Mouse (Mus musculus): Measurements from ENCODE around the gene Abca4. TPM values are rescaled to one million over a fixed set of nuclear protein-coding genes. Genes with fewer than 3 reads are reported as not detected.

Gene Abca4
- polyA plus RNA-seq, 1 experiment from 2014 or later, result 3.3 TPM

DNA sequence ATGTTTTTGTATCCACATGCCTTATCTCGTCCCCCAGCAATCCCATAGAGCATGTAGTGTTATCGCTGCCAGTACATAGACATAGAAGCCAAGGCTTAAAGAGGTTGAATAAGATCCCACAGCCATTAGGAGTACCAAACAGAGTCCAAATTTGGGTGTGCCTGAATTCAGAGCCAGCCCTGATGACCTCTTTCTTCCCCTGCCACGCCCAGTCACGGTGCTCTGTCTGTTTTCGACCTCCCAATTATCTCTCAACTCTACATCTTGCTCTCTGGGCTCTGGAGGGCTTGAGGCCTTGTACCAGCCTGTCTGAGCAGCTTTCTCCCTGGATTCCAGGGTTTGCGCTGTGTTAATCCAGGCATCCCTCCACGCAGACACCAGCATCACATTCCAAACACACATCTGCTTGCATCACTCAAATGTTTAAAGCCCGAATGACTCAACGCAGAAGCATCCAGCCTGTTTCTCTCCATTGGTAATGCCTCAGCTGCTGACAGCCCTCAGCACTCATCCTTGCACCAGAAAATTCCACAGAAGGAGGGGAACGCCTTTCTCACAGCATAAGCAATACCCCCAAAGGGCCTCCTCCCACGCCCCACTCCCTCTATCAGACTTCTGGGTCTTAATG, 43.9 kb downstream of the Abca4 start:
- no peak overlapping the region for H3K4me2 ChIP-seq
- no peak overlapping the region for H3K9ac ChIP-seq
- no peak for ATAC-seq (ENCODE audit: low FRiP score, low read depth)
- H3K27ac ChIP-seq (replicated peaks), result no peak overlapping the region
- H3K4me1 ChIP-seq (replicated peaks), result peaks cover 9% of the 10 kb centered on the region; the same call in 1 of the 2 replicates
- no peaks in the 10 kb centered on the region for H3K9me3 ChIP-seq
- H3K36me3 ChIP-seq, result no peaks in the 10 kb centered on the region
- no peaks in the 10 kb centered on the region for H3K27me3 ChIP-seq
- H3K4me3 ChIP-seq, result no peak overlapping the region
- WGBS, result 86% methylated on average over 11 of the region's 11 CpGs

DNA sequence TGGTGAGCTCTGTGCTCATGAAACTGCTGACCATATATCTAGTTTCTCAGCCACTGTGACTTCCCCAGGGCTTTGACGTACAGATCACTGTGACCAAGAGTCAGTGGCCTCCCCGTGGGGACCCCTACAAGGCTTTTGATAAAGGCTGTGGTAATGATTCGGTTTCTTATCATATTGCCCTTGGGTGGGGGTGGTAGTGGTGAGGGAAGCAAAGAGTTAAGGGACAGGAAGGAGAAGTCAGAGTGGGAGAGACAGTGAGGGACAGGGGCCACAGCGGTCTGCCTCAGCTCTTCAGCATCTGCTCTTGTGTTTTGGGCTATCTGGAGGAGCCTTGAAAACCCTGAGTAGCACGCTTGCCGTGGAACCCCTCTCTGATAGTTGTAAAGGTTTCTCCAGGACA, 46.1 kb downstream of the Abca4 start:
- Histone ChIP-seq H3K36me3 (no peaks in the 10 kb centered on the region), H3K9ac (no peak overlapping the region), H3K27ac (replicated peaks) (no peak overlapping the region), H3K4me1 (replicated peaks) (peaks cover 6% of the 10 kb centered on the region; the same call in 1 of the 2 replicates), H3K27me3 (no peaks in the 10 kb centered on the region), H3K4me3 (no peak overlapping the region), H3K4me2 (no peak overlapping the region), H3K9me3 (no peaks in the 10 kb centered on the region)
- no peak for ATAC-seq (ENCODE audit: low FRiP score, low read depth)
- 77% methylated on average over 6 of the region's 6 CpGs for WGBS

DNA sequence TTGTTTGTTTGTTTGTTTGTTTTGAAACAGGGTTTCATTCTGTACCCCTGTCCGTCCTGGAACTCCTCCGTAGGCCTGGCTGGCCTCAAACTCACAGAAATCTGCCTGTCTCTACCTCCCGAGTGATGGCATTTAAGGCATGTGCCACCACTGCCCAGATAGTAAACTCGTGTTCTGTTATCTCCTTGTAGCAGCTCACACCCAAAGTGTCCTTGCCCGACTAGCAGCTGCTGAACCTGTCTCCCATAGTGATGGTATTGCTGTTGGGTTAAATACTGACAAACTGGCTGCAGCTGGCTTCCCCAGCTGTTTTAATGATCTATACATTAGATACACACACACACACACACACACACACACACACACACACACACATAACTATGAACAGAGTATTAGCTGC, 55.5 kb downstream of the Abca4 start:
- Histone ChIP-seq H3K27ac (replicated peaks) (no peak overlapping the region), H3K9ac (no peak overlapping the region), H3K4me3 (no peak overlapping the region), H3K36me3 (no peaks in the 10 kb centered on the region), H3K27me3 (no peaks in the 10 kb centered on the region), H3K4me2 (no peak overlapping the region), H3K4me1 (replicated peaks) (peaks cover 16% of the 10 kb centered on the region; the same call in 1 of the 2 replicates), H3K9me3 (no peaks in the 10 kb centered on the region)
- WGBS, result 82% methylated on average over 5 of the region's 5 CpGs
- ATAC-seq (ENCODE audit: low FRiP score, low read depth), result no peak

DNA sequence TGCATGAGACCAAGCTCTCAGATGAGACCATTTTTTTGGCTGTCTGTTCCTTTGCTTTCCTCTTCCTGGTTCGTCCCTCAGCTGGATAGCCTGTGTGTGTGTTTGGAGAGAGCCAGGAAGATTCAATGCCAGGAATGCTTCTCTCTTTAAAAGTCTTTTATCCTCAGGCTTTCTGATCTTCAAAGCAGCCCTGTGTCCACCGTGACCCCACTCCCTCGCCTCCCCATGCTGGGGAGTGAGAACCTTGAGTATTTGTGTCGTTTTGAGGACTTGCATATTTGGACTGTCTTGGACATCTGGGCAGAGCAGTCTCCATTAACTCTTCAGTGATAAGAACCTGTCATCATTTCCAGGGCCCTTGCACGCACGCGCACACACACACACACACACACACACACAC, 57.8 kb downstream of the Abca4 start:
- H3K27ac ChIP-seq (replicated peaks), result no peak overlapping the region
- WGBS, result 64% methylated on average over 7 of the region's 7 CpGs
- H3K4me3 ChIP-seq, result no peak overlapping the region
- H3K4me1 ChIP-seq (replicated peaks), result peaks cover 5% of the 10 kb centered on the region; the same call in 1 of the 2 replicates
- ATAC-seq (ENCODE audit: low FRiP score, low read depth), result no peak
- H3K9ac ChIP-seq, result no peak overlapping the region
- no peaks in the 10 kb centered on the region for H3K27me3 ChIP-seq
- no peak overlapping the region for H3K4me2 ChIP-seq
- H3K9me3 ChIP-seq, result no peaks in the 10 kb centered on the region
- H3K36me3 ChIP-seq, result no peaks in the 10 kb centered on the region

DNA sequence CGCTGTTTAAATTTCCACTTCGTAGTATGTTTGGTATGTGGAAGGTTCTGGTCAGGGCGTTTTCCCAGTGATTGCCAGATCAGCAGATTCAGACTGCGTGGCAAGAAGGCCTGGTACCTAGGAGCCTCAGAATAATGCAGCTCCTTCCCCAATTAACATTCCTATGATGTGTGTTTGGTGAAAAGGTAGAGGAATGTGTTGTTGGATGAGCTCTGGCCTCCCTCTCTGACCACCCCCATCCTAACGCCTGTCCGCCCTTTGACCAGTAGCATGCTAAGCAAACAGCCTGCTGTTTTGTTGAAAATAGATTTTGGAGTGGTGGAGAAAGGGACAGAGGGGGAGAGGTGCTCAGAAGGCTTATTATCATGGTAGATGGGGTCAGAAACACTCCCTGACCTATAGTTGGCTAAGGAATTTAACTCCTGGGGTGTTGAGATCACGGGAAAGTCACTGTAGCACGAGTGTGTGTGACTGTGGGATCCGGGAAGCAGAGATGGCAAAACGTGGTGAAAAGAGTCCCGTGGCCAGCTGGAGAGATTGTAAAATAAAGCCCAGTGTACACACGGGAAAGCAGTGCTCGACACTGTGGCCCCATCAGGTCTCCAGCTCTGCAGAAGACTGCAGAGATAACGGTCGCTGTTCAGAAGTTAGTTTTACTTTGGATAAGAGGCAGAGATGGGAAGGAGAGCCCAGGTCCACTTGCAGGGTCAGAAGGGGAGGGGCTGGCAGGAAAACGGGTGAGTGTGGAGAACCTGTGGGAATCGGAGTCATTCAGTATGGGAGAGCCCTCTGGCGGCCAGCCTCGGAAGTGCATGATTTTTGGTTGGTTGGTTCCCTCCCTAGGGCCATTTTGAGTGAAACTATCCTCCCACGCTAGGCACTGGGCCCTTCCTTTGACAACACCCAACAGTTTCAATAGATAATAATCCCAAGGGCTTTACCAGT, 59.9 kb downstream of the Abca4 start:
- 33% methylated on average over 20 of the region's 20 CpGs for WGBS
- no peak overlapping the region for H3K4me3 ChIP-seq
- no peaks in the 10 kb centered on the region for H3K36me3 ChIP-seq
- peaks cover 5% of the 10 kb centered on the region; the same call in 1 of the 2 replicates for H3K4me1 ChIP-seq (replicated peaks)
- peak overlapping the region; percentile 43 for H3K4me2 ChIP-seq
- H3K27ac ChIP-seq (replicated peaks), result no peak overlapping the region
- peak; percentile 30; the same call in 1 of the 2 replicates for ATAC-seq (ENCODE audit: low FRiP score, low read depth)
- no peak overlapping the region for H3K9ac ChIP-seq
- H3K27me3 ChIP-seq, result no peaks in the 10 kb centered on the region
- no peaks in the 10 kb centered on the region for H3K9me3 ChIP-seq

DNA sequence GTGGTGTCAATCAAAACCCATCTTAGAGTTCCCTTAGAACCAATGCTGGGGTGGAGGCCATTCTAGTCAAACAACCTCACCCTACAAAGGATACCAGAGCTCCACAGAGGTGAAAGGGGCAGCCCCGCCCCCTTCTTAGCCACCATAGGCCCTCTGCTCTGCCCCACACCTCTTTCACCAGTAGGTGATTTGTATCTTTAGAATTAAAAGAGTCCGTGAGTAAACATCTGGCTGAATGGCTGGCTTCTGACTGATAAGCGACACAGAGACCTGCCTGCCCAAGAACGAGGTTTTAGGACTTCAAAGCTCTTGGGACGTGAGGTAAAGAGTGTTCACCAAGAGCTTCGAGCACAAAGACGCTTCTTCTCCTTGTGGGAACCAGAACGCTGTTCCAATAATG, 62.7 kb downstream of the Abca4 start:
- peaks cover 5% of the 10 kb centered on the region; the same call in 1 of the 2 replicates for H3K4me1 ChIP-seq (replicated peaks)
- H3K9me3 ChIP-seq, result no peaks in the 10 kb centered on the region
- H3K27ac ChIP-seq (replicated peaks), result no peak overlapping the region
- H3K4me2 ChIP-seq, result no peak overlapping the region
- H3K27me3 ChIP-seq, result no peaks in the 10 kb centered on the region
- H3K4me3 ChIP-seq, result no peak overlapping the region
- no peak for ATAC-seq (ENCODE audit: low FRiP score, low read depth)
- no peaks in the 10 kb centered on the region for H3K36me3 ChIP-seq
- 83% methylated on average over 8 of the region's 8 CpGs for WGBS
- H3K9ac ChIP-seq, result no peak overlapping the region

DNA sequence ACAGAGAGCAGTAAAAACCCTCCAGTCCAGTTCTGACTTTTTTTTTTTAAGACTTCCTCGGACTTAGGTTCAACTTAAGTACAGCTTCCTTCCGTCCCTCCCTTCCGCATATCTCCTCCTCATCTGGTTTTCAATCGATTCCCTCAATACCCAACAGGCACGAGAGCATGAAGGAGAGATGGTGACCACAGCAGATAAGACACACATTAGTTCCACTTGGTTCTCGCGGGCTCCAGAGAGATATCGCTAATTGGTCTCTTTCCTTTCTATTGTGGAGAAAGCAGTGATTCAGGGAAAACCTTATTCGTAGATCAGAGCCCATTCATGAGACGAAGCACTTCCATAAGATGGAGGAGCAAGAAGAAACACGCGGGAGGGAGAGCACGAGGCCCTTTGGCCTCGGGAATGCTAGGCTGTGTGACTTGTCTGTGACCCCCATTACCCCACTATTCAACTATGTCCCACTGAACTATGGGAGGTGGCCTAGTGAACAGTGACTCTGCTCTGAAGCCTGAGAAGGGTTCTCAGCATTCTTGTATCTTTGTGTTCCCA, 63.5 kb downstream of the Abca4 start:
- ATAC-seq (ENCODE audit: low FRiP score, low read depth), result no peak
- Histone ChIP-seq H3K27ac (replicated peaks) (no peak overlapping the region), H3K27me3 (no peaks in the 10 kb centered on the region), H3K9me3 (no peaks in the 10 kb centered on the region), H3K9ac (no peak overlapping the region), H3K4me2 (no peak overlapping the region), H3K4me3 (no peak overlapping the region), H3K4me1 (replicated peaks) (peaks cover 5% of the 10 kb centered on the region; the same call in 1 of the 2 replicates), H3K36me3 (no peaks in the 10 kb centered on the region)
- WGBS, result 78% methylated on average over 14 of the region's 14 CpGs

DNA sequence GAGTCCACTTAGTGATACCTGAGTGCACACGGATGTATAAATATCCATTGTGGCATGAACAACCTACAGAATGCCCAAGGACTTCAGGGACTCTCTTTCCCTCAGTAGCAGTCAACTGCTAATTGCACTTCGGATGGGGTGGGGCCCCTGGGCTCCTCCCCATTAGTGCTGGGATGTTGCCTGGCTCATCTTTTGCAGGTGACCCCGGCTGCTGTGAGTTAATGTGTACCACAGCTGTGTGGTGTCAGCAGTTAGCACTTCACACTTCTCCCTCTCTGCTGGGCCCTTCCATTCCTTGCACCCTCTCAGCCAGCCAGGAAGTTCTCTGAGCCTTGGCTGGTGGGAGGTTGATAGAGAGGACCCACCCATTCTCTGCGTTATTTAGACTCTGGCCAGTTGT, 65.2 kb downstream of the Abca4 start:
- Histone ChIP-seq H3K4me1 (replicated peaks) (no peaks in the 10 kb centered on the region), H3K27ac (replicated peaks) (no peak overlapping the region), H3K9me3 (no peaks in the 10 kb centered on the region), H3K36me3 (no peaks in the 10 kb centered on the region), H3K9ac (no peak overlapping the region), H3K4me2 (no peak overlapping the region), H3K4me3 (no peak overlapping the region), H3K27me3 (no peaks in the 10 kb centered on the region)
- 82% methylated on average over 4 of the region's 4 CpGs for WGBS
- no peak for ATAC-seq (ENCODE audit: low FRiP score, low read depth)

DNA sequence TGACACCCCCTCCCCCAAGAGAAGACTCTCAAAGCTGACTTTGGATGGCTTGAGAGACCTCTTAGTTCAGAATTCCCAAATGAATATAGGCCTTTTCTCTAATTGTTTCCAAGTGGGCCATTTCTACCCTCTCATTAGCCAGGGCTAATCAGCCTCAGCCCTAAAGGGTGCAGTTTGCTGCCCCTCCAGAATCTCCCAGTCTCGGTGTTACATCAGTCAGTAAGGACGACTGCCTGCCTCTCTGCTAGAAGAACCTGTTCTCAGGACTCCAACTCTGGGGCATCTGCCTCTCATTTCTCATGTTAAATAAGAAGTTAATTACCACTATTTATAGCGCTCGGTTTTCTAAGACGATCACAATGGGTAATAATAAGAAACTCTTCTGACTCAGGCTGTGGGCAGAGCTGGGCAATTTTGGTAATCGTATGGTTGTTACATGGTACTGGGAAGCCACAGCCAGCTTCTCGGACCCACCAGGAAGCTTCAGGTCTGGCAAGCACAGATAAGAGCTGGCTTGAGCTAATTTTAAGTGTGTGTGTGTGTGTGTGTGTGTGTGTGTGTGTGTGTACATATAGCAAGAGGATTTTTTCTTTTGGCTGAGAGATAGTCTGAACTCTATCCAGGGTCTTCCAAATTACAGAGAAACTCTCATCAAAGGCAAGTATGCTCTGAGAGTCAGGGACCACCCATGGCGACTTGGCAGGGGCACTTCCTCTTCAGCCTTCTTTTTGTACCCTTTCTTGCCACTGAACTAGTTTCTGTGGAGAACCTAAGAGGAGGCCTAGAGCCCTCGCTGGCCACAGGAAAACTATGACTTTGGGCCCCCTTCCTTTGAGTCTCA, 67.1 kb downstream of the Abca4 start:
- Histone ChIP-seq H3K9ac (no peak overlapping the region), H3K36me3 (no peaks in the 10 kb centered on the region), H3K27me3 (no peaks in the 10 kb centered on the region), H3K4me2 (no peak overlapping the region), H3K4me3 (no peak overlapping the region), H3K4me1 (replicated peaks) (no peaks in the 10 kb centered on the region), H3K27ac (replicated peaks) (0 out of 2 replicates have a peak overlapping the region, but pooled peaks have one; percentile 17), H3K9me3 (no peaks in the 10 kb centered on the region)
- WGBS, result 44% methylated on average over 9 of the region's 9 CpGs
- 0 out of 2 replicates have a peak, but pooled peaks have one; percentile 42 for ATAC-seq (ENCODE audit: low FRiP score, low read depth)

DNA sequence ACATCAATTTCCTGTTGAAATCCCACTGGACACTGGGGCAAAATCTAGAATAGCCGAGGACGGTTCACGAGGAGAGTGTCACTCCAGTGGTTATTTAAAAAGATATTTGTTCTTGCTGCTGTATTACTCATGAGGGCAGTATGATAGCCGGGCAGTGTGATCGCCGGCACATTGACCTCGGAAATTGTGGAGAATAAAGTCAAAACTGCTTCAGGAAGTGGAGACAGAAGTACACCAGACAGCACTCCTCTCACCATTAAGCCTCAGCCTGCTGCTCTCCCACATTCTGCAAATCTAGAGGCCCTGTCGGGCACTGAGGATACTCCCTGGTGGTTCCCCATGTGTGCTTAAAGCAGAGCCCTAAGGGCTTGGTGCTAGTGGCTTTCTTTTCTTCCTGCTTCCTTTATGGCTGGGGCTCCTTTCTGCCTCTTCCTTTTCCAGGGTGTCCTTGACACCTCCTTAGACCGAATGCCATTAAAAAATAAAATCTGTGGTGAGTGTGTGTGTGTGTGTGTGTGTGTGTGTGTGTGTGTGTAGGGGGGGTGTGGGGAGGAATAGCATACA, 74.5 kb downstream of the Abca4 start:
- Histone ChIP-seq H3K4me2 (no peak overlapping the region), H3K27me3 (no peaks in the 10 kb centered on the region), H3K9ac (no peak overlapping the region), H3K9me3 (no peaks in the 10 kb centered on the region), H3K4me3 (no peak overlapping the region), H3K27ac (replicated peaks) (no peak overlapping the region), H3K4me1 (replicated peaks) (peaks cover 9% of the 10 kb centered on the region), H3K36me3 (no peaks in the 10 kb centered on the region)
- ATAC-seq (ENCODE audit: low FRiP score, low read depth), result no peak
- WGBS, result 73% methylated on average over 9 of the region's 9 CpGs

DNA sequence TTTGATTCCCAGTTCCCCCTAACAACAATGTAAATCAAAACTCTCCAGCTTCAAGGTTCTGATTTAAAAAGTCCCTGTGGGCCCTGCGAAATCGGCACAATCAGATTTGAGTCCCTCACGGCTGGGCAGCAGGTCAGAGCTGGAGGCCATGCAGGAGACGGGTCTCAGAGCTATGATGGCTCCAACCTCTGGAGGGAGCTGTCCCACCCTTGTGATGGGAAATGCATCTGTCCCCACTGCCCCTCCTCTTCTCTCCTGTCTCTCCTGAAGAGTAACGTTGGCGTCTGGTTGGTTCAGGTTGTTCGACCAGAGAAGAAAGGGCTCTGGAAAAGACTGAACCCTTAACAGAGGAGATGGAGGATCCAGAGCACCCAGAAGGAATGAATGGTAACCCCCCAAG, 75.5 kb downstream of the Abca4 start:
- H3K27me3 ChIP-seq, result no peaks in the 10 kb centered on the region
- no peak overlapping the region for H3K4me3 ChIP-seq
- H3K27ac ChIP-seq (replicated peaks), result peak overlapping the region; percentile 2; the same call in 1 of the 2 replicates
- no peak overlapping the region for H3K9ac ChIP-seq
- H3K9me3 ChIP-seq, result no peaks in the 10 kb centered on the region
- H3K4me1 ChIP-seq (replicated peaks), result peaks cover 9% of the 10 kb centered on the region
- H3K36me3 ChIP-seq, result no peaks in the 10 kb centered on the region
- WGBS, result 64% methylated on average over 7 of the region's 7 CpGs
- H3K4me2 ChIP-seq, result no peak overlapping the region
- ATAC-seq (ENCODE audit: low FRiP score, low read depth), result no peak
